Mouse (Mus musculus) spleen, postnatal 10 days (tissue): ENCODE results near the gene P4ha1.
A peak's percentile ranks its signal among the peaks of the same experiment; 100 is the strongest.
"Not testable (repeated sequence)": the region's sequence is repeated elsewhere in the genome, so short reads cannot be mapped to it uniquely, and the experiment has no call there.

Experiments
- DNase-seq, 2 experiments: peaks; one replicate each; pipeline ENCODE4 v3.0.0; 2021 to 2022; ENCODE audit warnings: low spot score in 2 of 2

P4ha1 gene

DNA sequence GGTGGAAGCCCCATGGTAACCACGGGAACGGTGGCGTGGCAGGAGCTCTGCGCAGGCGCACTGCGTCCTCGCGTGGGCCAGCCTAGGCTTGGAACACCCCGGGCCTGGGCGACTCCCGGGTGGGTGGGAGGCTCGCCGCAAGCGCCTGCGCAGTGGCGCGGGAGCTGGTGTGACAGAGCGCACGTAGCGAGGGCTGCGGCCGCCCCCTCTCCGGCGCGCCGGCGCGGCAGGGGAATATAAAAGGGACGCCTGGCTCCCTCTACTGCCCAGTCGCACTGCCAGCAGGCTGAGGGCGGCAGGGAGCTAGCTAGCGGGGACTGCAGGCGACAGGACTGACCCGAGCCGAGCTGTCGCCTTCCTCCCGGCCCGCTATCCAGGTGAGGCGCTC is at the start of gene P4ha1:
P4ha1 (plus strand) TSS at position 197 of the 388 bp plus-strand sequence.
- peak; percentile 86 to 93 for DNase-seq

DNA sequence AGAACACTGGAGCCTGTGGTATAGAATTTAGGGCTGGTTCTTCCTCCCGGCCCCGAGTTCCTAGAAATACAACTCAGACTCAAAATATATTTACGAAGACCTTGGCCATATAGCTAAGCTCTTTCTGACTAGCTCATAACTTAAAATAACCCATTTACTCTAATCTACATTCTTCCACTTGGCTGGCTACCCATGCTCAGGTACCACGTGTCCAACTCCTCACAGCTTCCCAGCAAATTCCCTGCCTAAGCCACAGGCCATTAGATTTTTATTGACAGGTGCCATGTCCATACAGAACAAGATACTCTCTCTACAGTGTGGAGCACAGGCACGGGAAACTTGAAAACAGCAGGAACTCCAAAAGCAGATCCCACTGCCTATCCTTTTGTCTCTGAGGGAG is 47.4 kb upstream of the P4ha1 start:
- no peak for DNase-seq

DNA sequence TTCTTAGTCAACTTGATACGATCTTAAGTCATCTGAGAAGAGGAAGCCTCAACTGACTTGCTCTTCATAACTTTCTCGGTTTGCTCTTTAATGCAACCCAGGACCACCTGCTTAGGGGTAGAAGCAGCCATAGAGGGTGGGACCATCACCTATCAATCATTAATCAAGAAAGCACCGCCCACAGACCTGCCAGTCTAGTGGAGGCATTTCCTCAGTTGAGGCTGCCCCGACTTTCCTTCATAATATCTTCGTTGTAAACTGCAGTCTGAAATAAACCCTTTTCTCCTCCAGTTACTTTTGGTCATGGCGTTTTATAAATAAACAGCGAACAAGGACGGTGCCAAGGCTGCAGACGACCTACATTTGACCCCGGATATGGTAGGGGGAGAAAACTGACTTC is 46.0 kb upstream of the P4ha1 start:
- no peak for DNase-seq

DNA sequence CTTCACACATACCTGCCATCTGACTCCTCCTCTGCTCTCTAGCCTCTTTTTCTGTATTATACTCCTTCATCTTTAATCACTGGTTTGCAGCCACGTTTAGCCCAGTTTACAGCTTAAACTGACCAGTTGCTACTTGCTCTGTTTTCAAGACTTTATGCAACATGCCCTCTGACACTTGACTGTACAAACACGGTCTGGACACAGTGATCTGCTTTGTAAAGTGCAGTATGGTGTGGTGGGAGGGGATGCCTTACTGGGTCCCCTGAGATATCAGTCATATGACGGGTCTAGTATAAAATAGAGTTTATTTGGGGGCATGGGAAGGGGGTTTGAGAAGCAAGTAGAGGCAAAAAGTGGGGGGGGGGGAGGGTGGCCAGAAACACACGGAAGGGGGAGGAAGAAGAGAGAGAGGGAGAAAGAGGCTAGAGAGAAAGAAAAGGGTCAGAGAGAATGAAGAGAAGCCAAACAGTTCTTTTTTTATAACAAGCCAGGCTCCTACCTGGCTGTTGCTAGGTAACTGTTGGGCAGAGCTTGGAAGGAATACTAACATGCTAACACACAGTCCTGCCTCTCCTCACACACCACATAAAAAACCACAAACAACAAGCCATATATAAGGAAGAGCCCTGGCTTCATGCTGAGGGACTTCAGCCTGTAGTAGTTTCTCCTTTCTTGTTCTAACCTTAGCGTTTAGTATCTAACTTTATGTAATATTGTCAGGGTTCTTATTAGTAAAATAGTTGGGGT is 45.2 kb upstream of the P4ha1 start:
- no peak for DNase-seq

DNA sequence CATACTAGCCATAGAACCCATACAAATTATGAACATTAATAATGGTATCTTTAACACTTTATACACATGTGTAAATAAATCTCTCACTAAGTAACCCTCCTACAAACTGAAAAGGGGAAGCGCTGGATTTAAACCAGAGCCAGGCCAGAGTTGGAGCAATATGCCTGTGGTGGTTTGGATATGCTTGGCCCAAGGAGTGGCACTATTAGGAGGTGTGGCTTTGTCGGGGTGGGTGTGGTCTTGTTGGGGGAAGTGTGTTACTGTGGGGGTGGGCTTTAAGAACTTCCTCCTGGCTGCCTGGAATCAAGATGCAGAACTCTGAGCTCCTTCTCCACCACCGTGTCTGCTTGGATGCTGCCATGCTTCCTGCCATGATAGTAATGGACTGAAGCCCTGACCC is 39.9 kb upstream of the P4ha1 start:
- no peak for DNase-seq

DNA sequence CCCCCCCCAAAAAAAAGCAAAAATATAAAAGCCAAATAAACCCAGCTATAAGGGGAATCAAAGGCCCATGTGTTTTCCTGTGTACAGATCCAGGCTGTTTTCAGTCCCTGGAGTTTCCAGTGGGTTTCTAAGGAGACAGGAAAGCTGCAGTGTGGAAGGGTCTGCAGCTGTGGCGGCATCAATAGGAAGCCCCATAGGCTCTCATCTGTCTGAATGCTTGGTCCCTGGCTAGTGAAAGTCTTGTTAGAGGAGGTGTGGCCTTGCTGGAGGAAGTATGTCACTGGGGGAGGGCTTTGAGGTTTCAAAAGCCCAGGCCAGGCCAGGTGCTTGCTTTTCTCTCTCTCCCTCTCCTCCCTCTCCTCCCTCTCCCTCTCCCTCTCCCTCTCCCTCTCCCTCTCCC is 39.3 kb upstream of the P4ha1 start:
- no peak for DNase-seq

DNA sequence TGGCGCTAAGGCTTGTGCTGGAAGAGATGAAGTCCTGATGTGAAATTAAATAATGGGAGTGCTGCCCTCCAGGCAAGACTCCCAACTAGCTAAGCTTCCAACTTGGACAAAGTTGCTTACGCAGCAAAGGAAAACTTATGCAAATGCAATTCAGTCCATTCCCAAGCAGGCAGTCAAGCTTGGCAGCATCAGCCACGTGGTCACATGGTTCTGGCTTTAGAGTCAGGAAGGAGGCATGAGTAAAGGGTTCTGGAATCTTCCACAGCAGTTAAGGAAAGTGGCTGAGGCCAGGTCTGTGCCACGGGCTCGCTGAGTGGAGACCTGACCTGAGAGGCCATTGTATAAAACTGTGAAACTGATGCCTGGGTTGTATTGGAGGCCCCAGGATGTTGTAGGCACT is 37.6 kb upstream of the P4ha1 start:
- no peak for DNase-seq

DNA sequence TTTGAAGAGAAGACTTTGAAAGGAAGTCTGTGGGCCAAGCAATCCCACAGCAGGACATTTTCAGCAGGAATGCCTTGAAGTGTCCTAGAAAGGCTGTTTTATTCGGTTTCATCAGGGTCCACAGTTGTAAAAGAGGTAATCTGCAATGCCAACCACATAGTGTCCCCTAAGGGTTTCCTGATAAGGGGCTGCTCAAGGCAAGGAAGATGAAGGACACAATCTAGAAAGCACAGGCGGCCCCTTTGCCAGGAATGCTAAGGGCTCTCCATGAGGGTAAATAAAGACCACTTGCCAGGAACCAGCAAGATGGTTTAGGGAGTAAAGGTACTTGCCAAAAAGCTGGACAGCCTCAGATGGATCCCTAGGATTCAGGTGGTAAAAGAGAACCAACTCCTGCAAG is 35.8 kb upstream of the P4ha1 start:
- no peak for DNase-seq

DNA sequence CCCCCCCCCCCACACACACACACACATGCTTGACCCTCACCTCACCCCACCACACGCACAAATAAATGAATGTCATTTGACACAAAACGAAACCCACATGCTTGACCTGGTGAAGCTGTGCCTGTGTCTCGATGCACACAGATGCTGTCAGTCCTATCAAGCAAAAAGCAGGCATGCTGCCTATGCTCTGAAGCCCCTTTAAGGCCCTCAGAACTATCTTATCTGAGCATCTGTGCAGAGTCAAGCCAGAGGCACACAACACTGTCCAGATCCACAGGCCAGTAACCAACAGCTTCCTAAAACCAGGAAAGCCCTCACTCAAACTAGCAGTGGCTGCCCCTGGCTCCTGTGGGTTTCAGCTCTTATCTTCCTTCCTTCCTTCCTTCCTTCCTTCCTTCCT is 35.4 kb upstream of the P4ha1 start:
- DNase-seq = no peak

DNA sequence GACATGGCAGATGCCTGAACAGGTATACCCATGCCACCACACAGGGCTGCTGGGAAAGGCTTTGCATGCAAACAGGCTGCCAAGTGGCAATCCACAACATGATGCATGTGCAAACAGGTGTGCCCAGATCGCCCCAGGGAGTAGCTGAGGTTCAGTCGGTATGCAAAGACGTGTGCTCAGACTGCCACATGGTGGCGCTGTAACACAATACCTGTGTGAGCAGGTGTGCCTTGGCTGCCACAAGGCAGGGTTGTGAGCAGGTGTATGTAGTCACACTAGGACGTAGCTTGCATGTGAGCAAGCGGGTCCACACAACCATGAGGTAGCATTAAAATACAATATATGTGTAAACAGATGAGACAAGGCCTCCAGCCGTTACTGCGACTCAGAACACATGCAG is 34.0 kb upstream of the P4ha1 start:
- DNase-seq = peak in 1 of 2 experiments; percentile 43

DNA sequence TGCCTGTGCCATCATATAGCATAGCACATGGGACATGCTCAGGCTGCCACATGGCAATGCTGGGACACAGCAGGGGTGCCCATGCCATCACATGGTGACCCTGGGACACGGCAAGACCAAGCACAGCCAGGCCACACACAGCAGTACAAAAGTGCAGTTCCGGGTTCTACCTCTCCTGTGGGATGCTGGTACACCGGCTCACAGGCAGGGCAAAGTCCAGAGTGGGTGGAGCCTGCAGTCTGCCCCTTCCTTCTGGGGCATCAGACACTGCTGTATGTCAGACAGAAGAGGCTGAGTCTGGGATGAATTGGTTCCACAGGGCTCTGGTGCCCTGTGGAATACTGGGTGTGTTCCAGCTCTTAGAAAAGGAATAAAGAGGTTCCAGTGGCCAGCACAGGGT is 31.6 kb upstream of the P4ha1 start:
- no peak for DNase-seq

DNA sequence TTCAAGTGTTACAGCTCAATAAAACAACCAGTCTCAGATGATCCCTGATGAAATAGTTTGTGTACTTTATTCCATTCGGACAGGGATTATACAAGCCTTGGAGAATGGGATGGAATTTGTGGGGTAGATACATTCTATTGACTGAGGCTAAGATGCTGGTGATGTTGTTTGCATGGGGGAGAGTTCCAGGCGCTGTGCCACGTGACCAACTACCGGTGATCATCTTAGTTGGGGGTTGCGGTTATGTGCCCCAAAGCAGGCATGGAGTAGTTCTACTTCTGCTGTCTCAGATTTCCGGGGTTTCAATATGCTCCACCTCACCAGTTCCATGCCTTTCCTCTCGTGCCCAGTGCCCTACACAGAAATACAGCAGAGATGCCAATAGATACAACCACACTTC is 31.0 kb upstream of the P4ha1 start:
- no peak for DNase-seq

DNA sequence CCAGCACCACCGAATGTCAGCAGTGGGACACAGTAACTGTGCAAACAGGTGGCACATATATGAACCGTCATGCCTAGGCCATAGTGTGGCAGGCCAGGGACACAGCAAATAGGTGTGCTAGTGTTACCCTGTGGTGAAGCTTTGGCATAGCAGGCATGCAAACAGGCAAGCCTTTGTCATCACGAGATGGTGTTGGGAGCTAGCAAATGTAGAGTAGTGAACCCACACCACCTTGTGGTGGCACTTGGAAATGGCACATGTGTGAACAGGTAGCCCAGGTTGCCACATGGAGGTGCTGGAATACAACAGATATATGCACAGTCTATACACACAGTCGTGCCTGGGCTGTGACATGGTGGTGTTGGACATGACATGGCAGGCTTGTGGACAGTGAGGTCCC is 30.5 kb upstream of the P4ha1 start:
- peak; percentile 32 to 73 for DNase-seq

DNA sequence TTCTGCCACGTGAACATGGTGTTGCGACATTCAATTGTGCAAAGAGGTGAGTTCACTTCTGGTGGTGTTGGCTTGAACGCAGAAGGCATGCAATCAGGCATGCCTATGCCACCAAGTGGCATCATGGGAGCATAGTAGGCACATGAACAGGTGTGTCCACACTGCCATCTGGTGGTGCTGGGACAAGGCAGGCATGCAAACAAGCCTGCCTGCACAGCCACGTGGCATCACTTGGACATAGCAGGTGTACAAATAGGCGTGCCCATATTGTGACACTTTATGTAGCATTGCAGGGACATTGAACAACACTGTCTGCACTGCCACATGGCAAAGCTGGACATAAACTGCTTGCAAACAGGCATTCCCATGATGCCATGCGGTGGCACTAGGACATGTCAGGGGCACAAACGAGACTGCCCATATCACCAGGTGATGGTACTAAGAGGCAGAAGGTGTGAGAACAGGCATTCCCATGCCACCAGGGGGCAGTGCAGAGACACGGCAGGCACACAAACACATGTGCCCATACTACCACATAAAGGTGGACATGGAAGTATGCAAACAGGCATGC is 27.8 kb upstream of the P4ha1 start:
- peak; percentile 66 to 83 for DNase-seq

DNA sequence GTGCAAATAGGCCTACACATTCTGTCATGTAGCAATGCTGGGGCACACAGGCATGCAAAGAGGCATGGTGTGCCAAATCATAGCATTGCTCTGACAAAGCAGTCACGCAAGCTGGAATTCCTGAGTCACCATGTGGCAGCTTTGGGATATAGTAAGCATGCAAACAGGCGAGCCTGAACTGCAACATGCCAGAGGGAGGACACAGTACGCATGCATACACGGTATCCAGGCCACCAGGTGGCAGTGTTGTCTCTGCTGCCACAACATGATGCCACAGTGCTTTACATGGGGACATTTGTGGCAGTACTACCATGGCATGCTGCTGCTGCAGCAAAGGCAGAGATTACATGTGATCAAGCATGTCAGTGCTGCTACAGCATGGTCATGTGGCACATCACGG is 26.8 kb upstream of the P4ha1 start:
- peak; percentile 64 to 84 for DNase-seq

DNA sequence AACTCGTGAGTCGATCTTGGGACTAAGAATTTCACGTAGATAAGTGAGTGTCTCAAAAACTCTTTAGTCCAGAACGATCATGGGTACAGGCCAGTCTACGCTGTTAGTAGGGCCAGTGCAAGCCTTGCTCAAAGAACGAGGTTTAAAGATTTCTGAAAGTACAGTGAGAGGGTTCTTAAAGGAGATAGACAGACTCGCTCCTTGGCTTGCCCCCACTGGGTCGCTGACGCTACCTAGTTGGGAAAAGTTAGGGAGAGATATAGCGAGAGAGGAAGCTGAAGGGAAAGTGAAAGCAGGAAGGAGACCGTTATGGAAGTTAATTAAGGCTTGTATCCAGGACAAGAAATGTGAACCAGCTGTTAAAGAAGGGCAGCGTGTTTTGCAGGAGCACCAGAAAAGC is 20.4 kb upstream of the P4ha1 start:
- DNase-seq = not testable (repeated sequence)

DNA sequence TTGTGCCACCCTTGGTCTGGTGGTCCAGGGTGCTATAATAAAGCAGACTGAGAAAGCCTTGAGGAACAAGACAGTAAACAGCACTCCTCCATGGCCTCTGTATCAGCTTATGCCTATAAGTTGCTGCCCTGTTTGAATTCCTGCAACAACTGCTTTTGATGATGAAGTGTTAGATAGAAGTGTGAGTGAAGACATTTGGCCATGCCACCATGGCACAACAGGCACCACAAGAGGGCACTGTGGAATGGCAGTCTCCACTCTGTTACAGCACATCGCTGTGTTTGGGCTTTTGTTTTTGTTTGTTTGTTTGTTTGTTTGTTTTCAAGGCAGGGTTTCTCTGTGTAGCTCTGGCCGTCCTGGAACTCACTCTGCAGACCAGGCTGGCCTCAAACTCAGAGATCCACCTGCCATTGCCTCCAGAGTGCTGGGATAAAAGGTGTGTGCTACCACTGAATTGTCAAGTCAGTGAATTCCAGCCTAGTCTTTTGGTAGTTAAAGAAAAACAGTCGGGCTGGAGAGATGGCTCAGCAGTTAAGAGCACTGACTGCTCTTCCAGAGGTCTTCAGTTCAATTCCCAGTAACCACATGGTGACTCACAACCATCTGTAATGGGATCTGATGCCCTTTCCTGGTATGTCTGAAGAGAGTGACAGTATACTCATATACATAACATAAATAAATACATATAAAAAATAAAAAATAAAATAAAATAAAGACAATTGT is 13.9 kb upstream of the P4ha1 start:
- peak in 1 of 2 experiments; percentile 62 for DNase-seq

DNA sequence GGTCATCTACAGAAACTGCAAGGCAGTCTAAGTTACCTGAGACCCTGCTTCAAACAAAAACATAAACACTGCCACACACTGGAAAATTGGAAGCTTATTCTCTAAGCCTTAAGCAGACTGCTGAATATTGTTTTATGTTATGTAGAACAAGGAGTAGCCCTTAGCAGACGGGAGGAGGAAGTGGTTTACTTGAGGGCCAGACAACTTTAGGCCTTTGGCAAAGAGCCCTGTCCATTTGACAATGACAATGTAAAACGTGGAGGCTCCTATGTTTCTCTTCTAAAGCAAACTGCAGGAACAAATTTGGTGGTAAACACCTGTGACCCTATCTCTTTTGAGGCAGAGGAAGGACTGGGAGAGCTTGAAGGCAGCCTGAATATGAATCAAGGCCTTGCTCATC is 13.0 kb upstream of the P4ha1 start:
- DNase-seq = no peak

DNA sequence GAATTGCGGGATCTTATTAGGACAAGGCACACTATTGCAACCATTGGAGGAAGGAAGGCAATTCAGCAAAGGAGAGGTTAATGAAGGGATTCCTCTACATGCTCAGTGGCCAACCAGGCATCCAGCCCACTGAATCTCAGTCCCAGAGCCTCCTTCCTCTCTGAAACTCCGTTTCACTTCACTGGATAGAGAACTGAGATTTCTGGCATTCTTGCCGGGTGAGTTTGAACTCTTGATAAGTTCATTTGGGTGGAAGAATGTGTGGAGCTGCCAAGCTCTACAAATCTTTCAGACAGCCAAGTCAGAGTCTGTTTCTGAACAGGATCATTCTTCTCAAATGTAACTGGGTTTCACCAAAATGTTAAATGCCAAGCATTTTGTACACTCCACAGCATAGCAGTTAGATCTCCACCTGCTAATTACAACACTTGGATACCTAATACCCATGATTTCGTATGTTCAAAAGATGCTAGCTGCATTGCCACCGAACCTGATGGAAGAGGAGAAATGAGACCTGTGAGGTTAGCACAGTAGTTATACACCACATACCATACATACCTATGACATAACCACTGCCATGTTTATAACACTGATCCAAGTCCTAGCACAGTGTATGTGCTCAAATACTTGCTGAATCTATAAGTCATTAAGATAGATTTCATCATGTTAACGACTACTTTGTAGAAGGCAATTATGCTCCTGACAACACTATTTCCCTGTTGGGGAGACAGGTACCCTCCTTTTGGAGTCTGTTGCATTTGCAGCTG is 12.2 kb upstream of the P4ha1 start:
- DNase-seq = no peak

DNA sequence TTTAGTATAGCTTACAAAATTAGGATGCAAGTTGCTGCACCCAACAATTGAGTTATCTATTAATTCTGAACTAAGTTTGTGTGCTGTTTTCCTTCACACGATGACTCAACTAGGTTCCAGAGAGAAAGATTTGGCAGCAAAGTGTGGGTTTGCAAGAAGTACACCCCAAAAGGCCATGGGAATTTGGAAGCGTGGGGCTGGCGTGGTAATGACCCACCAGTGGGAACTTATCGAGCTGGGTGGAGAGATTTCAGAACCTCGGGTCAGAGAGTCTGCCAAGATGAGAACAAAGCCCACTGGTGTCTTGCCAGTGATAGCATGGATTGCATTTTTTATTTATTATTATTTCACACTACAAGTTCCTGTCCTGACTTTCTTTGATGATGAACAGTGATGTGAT is 11.2 kb upstream of the P4ha1 start:
- DNase-seq = no peak

DNA sequence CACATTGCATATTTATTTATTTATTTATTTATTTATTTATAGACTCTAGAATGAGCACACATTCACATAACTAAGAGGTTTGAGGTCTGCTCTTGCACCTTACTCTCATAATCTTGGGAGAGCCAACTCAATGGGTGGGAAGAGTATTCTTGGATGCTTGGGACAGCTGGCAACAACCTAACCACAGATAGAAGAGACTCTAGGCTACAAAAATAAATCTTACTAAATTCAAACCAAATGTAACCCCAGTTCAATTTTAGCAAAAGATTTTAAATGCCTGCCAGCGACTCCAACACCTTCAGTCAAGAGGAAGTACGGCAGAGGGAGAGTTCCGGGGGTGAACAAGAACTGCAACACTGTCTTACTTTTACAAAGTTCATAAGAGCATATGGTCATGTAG is 2.0 kb upstream of the P4ha1 start:
- DNase-seq = no peak

DNA sequence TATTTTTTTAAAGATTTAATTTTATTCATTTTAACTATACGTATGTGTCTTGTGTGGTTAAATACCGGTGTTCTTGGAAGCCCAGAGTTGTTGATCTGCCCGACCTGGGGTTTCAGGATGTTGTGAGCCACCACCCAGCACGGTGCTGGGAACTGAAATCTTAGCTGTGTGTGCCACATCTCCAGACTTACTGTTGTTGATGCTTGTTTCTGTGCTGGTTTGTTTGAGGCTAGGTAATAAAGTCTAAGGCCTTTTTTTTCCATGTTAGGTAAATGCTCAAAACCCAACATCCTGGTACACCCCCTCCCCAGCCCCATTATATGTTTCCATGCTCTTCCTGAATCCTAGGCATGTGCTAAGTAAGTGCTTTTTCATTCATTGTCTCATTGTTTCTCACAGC is 825 bp upstream of the P4ha1 start:
- DNase-seq = no peak
